Mouse (Mus musculus): ENCODE data around the gene Tbx15.

The Tbx15 gene

DNA sequence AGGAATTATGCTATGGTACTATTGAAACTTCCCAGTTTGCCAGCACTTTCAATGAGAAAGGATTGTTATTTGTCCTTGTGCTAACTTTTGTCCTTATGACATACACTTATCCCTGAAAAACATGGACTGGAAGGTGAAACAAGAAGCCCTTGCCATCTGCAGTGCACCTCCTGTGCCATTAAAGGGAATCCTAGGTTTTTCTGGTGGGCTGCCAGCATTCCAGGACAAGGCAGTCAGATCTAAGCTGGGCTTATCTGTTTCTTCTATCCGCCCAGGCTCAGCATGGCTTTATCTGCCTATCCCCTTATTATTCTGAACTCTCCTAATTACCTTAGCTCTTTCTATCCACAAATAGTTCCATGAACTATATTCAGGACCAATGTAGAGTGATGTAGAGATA, 98.6 kb downstream of the Tbx15 start:
- no peaks in the 10 kb centered on the region for H3K4me1 ChIP-seq (replicated peaks; ENCODE audit: low read depth, low read length)
- H3K27me3 ChIP-seq (ENCODE audit: insufficient read depth, low read length), result no peaks in the 10 kb centered on the region
- no peaks in the 10 kb centered on the region for H3K9me3 ChIP-seq (ENCODE audit: low read length)
- H3K36me3 ChIP-seq (ENCODE audit: insufficient read depth, low read length), result no peaks in the 10 kb centered on the region
- TF ChIP-seq NANOG (IDR thresholded peaks at IDR 0.05; ENCODE audit: borderline replicate concordance, low read length) (no peak), CTCF (conservative IDR thresholded peaks at IDR 0.05; ENCODE audit: low read length) (no peak), POU5F1 (IDR thresholded peaks at IDR 0.05; ENCODE audit: borderline replicate concordance, low read length) (no peak)
- no peak overlapping the region for H3K4me3 ChIP-seq (replicated peaks; ENCODE audit: low read length)

DNA sequence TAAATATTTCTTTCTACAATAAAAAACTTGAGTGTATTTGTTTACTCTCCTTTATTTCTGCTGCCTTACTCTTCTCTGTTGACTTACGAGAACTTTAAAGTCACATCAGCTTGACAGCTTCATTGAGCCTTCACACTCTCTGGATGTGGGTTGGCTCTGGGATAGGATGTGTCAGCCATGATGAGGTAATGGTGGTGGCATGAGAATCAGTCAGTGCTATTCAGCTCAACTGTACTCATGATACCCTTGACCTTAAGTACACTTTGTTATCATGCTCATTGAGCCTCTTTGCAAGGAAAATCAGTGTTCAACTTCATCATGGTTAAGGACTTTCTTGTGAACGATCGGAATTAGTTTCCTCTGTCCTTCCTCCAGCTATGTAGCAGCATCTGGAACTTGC, 99.8 kb downstream of the Tbx15 start:
- Histone ChIP-seq H3K36me3 (ENCODE audit: insufficient read depth, low read length) (no peaks in the 10 kb centered on the region), H3K9me3 (ENCODE audit: low read length) (no peaks in the 10 kb centered on the region), H3K27me3 (ENCODE audit: insufficient read depth, low read length) (no peaks in the 10 kb centered on the region), H3K4me1 (replicated peaks; ENCODE audit: low read depth, low read length) (no peaks in the 10 kb centered on the region), H3K4me3 (replicated peaks; ENCODE audit: low read length) (no peak overlapping the region)
- TF ChIP-seq POU5F1 (IDR thresholded peaks at IDR 0.05; ENCODE audit: borderline replicate concordance, low read length), result no peak
- no peak for TF ChIP-seq CTCF (conservative IDR thresholded peaks at IDR 0.05; ENCODE audit: low read length)
- no peak for TF ChIP-seq NANOG (IDR thresholded peaks at IDR 0.05; ENCODE audit: borderline replicate concordance, low read length)

DNA sequence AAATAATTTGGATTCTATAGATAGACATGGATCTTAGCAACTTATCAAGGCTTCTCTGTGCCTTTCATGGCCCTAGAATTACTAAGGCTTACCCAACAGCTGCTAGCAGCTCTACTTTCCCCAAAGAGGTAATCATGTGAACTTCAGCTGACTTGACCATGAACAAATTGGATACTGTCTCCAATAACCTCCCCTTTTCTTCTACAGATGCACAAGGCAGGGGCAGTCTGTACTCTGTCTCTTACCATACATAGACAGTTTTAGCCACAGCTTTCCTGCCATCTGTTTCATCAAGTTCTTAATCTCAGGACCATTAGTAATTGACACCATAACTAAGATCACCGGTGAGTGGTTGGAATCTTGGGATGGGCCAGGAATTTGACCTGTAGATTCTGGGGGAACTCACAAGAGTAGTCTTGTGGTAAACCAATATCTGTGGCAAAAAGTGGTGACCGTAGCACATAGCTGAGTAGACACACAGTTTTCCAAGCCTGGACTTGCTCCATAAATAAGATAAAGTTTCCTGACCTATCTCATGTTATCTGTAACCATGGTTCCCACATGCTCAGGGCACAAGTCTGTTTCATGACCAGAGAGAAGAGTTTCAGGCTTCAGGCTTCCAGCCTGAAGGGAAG, 139.6 kb downstream of the Tbx15 start:
- no peak overlapping the region for H3K4me3 ChIP-seq (replicated peaks; ENCODE audit: low read length)
- H3K36me3 ChIP-seq (ENCODE audit: insufficient read depth, low read length), result no peaks in the 10 kb centered on the region
- no peaks in the 10 kb centered on the region for H3K27me3 ChIP-seq (ENCODE audit: insufficient read depth, low read length)
- no peak for TF ChIP-seq CTCF (conservative IDR thresholded peaks at IDR 0.05; ENCODE audit: low read length)
- H3K9me3 ChIP-seq (ENCODE audit: low read length), result no peaks in the 10 kb centered on the region
- H3K4me1 ChIP-seq (replicated peaks; ENCODE audit: low read depth, low read length), result no peaks in the 10 kb centered on the region

DNA sequence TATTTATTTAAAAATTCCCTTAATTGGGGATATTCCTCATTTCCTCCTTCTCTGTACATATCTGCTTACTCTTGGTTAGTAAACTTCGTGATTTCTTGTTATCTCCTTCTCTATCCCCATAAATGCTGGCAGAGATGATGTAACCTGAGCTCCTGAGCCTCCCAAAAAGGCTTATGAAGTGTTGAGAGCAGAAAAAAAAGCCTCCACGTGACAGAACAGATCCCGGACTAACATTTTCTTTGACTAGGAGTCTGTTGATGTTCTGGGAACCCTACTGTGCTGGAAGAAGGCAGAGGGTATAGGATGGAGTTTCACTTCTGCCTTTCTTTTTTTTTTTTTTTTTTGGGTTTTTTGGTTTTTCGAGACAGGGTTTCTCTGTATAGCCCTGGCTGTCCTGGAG, 146.9 kb downstream of the Tbx15 start:
- H3K9me3 ChIP-seq (ENCODE audit: low read length), result no peaks in the 10 kb centered on the region
- H3K4me1 ChIP-seq (replicated peaks; ENCODE audit: low read depth, low read length), result no peaks in the 10 kb centered on the region
- no peaks in the 10 kb centered on the region for H3K27me3 ChIP-seq (ENCODE audit: insufficient read depth, low read length)
- no peaks in the 10 kb centered on the region for H3K36me3 ChIP-seq (ENCODE audit: insufficient read depth, low read length)
- no peak for TF ChIP-seq CTCF (conservative IDR thresholded peaks at IDR 0.05; ENCODE audit: low read length)
- no peak overlapping the region for H3K4me3 ChIP-seq (replicated peaks; ENCODE audit: low read length)
